ENCODE assay signal across 22 mouse cellular contexts in genomic region chrX:159879455-159879854, GRCm38 (mm10).
"Had no signal": no experiment of that assay in that cellular context is flagged by ENCODE, and none has a peak within 500 bp of the region (broad histone marks: within the 10 kb centered on the region; RNA-seq: fewer than 3 reads in every experiment).

No protein-coding gene starts in this region.

- H3K9ac ChIP-seq: heart, embryonic 12.5 days; hindbrain, embryonic 13.5 days; hindbrain, embryonic 15.5 days; kidney, embryonic 15.5 days; limb, embryonic 13.5 days; limb, embryonic 15.5 days; liver, embryonic 12.5 days had no signal

- H3K9me3 ChIP-seq: heart, embryonic 10.5 days; heart, embryonic 12.5 days; hindbrain, embryonic 13.5 days; hindbrain, embryonic 15.5 days; kidney, embryonic 15.5 days; limb, embryonic 13.5 days; limb, embryonic 15.5 days; liver, embryonic 12.5 days had no signal

- H3K36me3 ChIP-seq: heart, embryonic 10.5 days; heart, embryonic 12.5 days; hindbrain, embryonic 13.5 days; hindbrain, embryonic 15.5 days; kidney, embryonic 15.5 days; limb, embryonic 13.5 days; limb, embryonic 15.5 days; liver, embryonic 12.5 days had no signal

- H3K4me3 ChIP-seq: heart, embryonic 10.5 days; heart, embryonic 12.5 days; hindbrain, embryonic 13.5 days; hindbrain, embryonic 15.5 days; kidney, embryonic 15.5 days; limb, embryonic 13.5 days; limb, embryonic 15.5 days; liver, embryonic 12.5 days had no signal

- H3K27me3 ChIP-seq: heart, embryonic 12.5 days; liver, embryonic 12.5 days had no signal

- H3K4me1 ChIP-seq: heart, embryonic 10.5 days; heart, embryonic 12.5 days; hindbrain, embryonic 13.5 days; hindbrain, embryonic 15.5 days; kidney, embryonic 15.5 days; limb, embryonic 13.5 days; limb, embryonic 15.5 days; liver, embryonic 12.5 days had no signal

- DNase-seq: gastrocnemius, postnatal 14 days; gastrocnemius, postnatal 36 days; heart, adult 11 months; heart, postnatal 10 days; kidney, adult 11 months; kidney, adult 2 months; kidney, adult 9 months; kidney, postnatal 14 days; kidney, postnatal 36 days; layer of hippocampus, adult 9-11 months; layer of hippocampus, postnatal 36 days; left cerebral cortex, postnatal 4 days had no signal

- H3K27ac ChIP-seq: heart, embryonic 10.5 days; hindbrain, embryonic 13.5 days; hindbrain, embryonic 15.5 days; hindbrain, postnatal 0 days; kidney, embryonic 15.5 days; kidney, postnatal 0 days; limb, embryonic 13.5 days; limb, embryonic 15.5 days; liver, embryonic 12.5 days had no signal
